Mouse (Mus musculus): ENCODE measurements at regions not wholly inside any gene's neighbourhood (a gene's known extent, or its start where the extent isn't known, plus 50 kb on each side); places are given as distances from the start of the nearest gene placed in this dataset.

DNA sequence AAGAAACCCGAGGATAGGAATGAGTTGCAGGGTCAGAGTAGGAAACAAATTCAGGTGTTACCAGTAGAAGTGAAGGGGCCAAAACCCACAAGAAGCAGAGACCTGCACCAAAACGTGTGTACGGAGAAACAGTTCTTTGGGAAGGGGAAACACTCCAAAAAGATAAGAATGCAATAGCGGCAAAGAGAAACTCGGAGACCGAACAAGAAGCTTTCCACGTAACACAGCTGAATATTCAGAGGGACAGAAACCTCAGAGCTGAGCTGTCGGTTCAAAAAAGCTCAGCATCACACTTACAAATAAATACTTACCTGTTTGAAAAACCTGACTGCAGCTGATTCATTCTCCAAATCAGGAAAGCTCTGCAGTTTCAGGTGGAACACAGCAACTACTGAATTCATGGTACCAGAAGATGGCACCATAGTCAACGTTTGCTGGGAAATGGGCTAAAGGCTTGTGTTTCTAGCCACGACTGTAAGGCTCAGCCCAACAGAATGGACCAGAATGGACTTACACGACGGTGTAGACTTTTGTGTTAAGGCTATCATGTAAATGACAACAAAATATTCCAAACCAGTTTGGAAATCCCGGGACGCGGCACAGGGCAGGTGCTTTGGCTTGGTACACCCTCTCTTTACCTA is 484.9 kb downstream of the Plcl1 start:
- no peak for DNase-seq

- DNase-seq, result no peak
Observed at GRCm38 (mm10) chr1:55891894-55892293, 486.2 kb downstream of the Plcl1 start.

GRCm38 (mm10) chr1:55897572-55897971 is 491.9 kb downstream of the Plcl1 start:
- DNase-seq, result no peak

DNA sequence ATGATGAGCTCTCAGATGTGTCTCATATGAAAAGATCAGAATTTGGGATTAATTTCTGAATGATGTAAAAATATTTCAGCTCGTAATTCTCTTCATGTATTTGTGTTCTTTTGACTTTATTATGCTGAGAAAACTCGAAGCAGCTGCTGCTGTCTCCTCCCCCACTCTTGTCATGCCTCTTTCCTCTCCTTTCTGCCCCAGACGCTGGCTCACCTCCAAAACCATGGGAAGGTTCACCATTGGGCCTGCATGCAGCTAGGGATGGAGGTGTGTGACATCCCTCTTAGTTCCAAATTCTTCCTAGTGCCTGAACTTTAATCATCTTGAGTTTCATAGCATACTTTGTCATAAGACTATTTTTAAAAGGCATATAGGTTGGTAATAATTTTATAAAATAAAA is 492.3 kb downstream of the Plcl1 start:
- DNase-seq, result no peak

GRCm38 (mm10) chr1:55900033-55900432 is 494.3 kb downstream of the Plcl1 start:
- no peak for DNase-seq

GRCm38 (mm10) chr1:55903177-55903576 is 497.5 kb downstream of the Plcl1 start:
- no peak for DNase-seq

GRCm38 (mm10) chr1:55904571-55904970 is 498.9 kb downstream of the Plcl1 start:
- DNase-seq, result no peak

GRCm38 (mm10) chr1:55905232-55905631 is 499.5 kb downstream of the Plcl1 start:
- no peak for DNase-seq

GRCm38 (mm10) chr1:55910024-55910423 is 504.3 kb downstream of the Plcl1 start:
- DNase-seq, result no peak

DNA sequence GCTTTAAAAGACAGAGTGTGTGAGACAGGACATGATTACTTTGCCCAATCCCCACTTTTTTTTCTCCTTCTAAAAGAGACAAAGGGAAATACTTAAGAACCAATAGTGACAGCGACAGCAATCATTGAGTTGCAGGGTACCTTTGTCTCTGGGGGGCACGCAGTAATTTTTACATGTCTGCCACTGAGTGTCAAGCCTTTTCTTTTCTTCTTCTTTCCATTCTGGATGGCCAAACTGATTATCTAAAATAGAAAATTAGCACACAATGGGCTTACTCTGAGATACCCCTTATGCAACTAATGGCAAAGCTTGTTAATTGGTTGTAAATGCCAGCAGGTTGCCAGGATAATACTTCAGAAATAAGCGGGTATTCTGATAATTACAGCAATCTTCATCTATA is 508.6 kb downstream of the Plcl1 start:
- no peak for DNase-seq

DNA sequence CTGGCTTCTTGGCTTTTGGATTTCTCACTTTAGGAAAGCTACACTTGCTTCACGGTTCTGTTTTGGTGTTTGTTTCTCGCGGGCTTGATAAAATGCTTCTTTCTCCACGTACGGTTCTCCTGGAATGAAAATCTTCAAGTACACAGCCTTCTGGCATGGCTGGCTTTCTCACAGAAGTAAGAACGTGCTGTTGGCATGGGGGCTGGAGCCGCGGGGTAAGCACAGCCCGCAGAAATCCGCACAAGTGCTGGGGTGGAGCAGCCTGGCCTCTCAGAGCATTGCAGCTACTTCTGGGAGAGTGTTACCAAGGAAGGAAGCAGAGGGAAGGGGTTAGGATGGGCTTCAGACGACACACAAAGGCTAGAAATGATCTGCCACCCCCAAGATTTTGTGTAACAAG is 510.2 kb downstream of the Plcl1 start:
- no peak for DNase-seq

- DNase-seq, result no peak
Observed at GRCm38 (mm10) chr1:55919516-55919915, 513.8 kb downstream of the Plcl1 start.

- DNase-seq, result no peak
Observed at GRCm38 (mm10) chr1:55946786-55947549, 541.2 kb downstream of the Plcl1 start.

- no peak for DNase-seq
Observed at GRCm38 (mm10) chr1:55947618-55948283, 542.0 kb downstream of the Plcl1 start.

- DNase-seq, result no peak
Observed at GRCm38 (mm10) chr1:55949606-55950005, 543.9 kb downstream of the Plcl1 start.

GRCm38 (mm10) chr1:55957804-55958445 is 552.2 kb downstream of the Plcl1 start:
- DNase-seq, result no peak

DNA sequence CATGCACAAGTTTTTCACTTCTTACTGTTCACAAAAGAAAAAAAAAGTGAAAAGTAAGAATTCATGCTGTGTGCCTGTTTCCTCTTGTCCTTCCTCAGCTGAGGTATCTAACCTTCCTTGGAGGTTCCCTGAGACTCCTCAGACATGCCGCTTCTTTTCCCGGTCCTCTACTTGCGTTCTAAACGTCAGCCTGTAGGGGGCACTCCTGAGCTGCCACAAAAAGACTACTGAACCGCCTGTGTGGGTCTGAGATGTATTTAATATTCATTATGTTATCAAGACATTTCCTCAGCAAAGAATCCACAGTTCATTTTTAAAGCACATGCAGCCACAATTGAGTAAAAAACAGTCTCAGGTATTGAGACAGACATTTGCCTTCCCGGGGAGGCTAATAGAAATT is 554.6 kb downstream of the Plcl1 start:
- DNase-seq, result peak in 1 of 2 experiments; percentile 27

DNA sequence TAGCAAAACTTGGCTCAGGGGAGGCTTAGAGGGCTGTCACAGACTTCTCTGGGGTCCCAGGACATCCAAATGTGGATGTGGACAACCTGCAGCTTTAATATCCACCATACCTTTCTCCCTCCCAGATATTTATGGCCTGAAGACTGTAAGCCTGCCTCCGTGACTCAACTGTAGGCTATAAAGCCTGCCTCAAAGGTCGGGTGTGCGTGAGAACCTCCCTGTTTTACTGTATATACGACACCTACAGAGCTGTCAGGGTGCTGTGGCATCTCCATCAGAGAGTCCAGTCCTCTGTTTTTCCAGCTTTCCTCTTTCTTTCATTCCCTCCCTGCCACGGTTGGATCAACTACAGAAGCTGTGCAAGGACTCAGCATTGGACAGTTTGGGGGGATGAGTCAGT is 558.1 kb downstream of the Plcl1 start:
- DNase-seq, result no peak

- DNase-seq, result no peak
Observed at GRCm38 (mm10) chr1:55966273-55966672, 560.6 kb downstream of the Plcl1 start.

DNA sequence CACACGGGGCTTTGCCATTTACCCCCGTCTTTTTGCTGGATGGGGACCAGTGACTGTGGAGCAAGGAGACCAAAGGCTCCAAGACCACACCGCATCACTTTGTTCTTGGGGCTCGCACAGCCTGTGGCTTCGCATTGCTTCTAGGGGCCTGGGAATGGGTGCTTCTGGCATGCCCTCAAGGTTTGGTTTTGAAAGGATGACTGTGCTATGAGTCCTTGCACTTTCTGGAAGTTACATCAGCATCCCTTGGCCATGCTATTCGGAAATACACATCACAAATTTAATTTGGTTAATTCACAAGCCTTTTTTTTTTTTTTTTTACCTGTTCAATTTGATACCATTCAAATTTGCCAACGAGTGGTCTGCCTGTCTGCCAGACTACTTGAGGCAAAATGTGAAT is 562.1 kb downstream of the Plcl1 start:
- no peak for DNase-seq

GRCm38 (mm10) chr1:55977796-55978195 is 572.1 kb downstream of the Plcl1 start:
- no peak for DNase-seq

GRCm38 (mm10) chr1:55983522-55984066 is 577.9 kb downstream of the Plcl1 start:
- no peak for DNase-seq

GRCm38 (mm10) chr1:55997074-55997473 is 591.4 kb downstream of the Plcl1 start:
- DNase-seq, result no peak
